Mouse (Mus musculus) hindbrain, embryonic 12.5 days (tissue): ENCODE measurements around the gene Crim1. TPM values are rescaled to one million over a fixed set of nuclear protein-coding genes. Genes with fewer than 3 reads are reported as not detected.
A peak's percentile ranks its signal among the peaks of the same experiment; 100 is the strongest.

Source experiments
- ATAC-seq: fragments of 200-750 bp; cut with Nextera tagmentation; 2 replicates; pipeline ENCODE4 v1.8.0; 2017; ENCODE audit warnings: moderate TSS enrichment; ENCODE audit not compliant: low FRiP score
- H3K27ac ChIP-seq: fragments of 300-500 bp; sonication (generic); 2 replicates; pipeline ENCODE4 v1.5.1; 2016; ENCODE audit warnings: mild to moderate bottlenecking
- H3K27me3 ChIP-seq: fragments of 300-500 bp; sonication (generic); 2 replicates; pipeline ENCODE4 v1.6.1; 2016; ENCODE audit warnings: mild to moderate bottlenecking
- H3K36me3 ChIP-seq: fragments of 300-500 bp; sonication (generic); 2 replicates; pipeline ENCODE4 v1.6.1; 2016; ENCODE audit warnings: mild to moderate bottlenecking
- H3K4me1 ChIP-seq: fragments of 300-500 bp; sonication (generic); 2 replicates; pipeline ENCODE4 v1.6.1; 2016
- H3K4me2 ChIP-seq: fragments of 300-500 bp; sonication (generic); replicated peaks from 2 replicates; pipeline ENCODE4 v1.6.1; 2016; ENCODE audit warnings: mild to moderate bottlenecking
- H3K4me3 ChIP-seq: fragments of 300-500 bp; sonication (generic); 2 replicates; pipeline ENCODE4 v1.5.1; 2016; ENCODE audit warnings: mild to moderate bottlenecking
- H3K9ac ChIP-seq: fragments of 300-500 bp; sonication (generic); 2 replicates; pipeline ENCODE4 v1.6.1; 2016; ENCODE audit warnings: mild to moderate bottlenecking, moderate library complexity
- H3K9me3 ChIP-seq: fragments of 300-500 bp; sonication (generic); replicated peaks from 2 replicates; pipeline ENCODE4 v1.6.1; 2016; ENCODE audit warnings: mild to moderate bottlenecking
- WGBS: fragments of 180-500 bp; shearing (Covaris S2); methylation state at CpG from one replicate; pipeline ENCODE4 v1.1.7; 2016; 5-methylcytosine and 5-hydroxymethylcytosine counted together
- polyA plus RNA-seq: library from polyadenylated mRNA; unstranded; fragments of >200 nt; fragmentation: Nextera tagmentation; extraction: Ambion mirVana; gene quantifications from 2 replicates; pipeline ENCODE4 v1.2.1, GENCODE M21; 2016

Gene Crim1
- polyA plus RNA-seq, 1 experiment from 2014 or later = 11.0 TPM

- Histone ChIP-seq H3K27me3 (no peaks in the 10 kb centered on the region), H3K4me1 (peaks cover 12% of the 10 kb centered on the region; the same call in 1 of the 2 replicates), H3K9me3 (no peaks in the 10 kb centered on the region), H3K27ac (no peak overlapping the region), H3K4me3 (no peak overlapping the region), H3K36me3 (peaks cover 6% of the 10 kb centered on the region; the same call in 1 of the 2 replicates), H3K4me2 (no peak overlapping the region), H3K9ac (no peak overlapping the region)
- ATAC-seq = no peak
- WGBS = 80% methylated on average over 12 of the region's 12 CpGs
Measured at GRCm38 (mm10) chr17:78351676-78352499, 151.8 kb downstream of the Crim1 start.

- Histone ChIP-seq H3K4me1 (peaks cover 12% of the 10 kb centered on the region), H3K36me3 (peaks cover 3% of the 10 kb centered on the region; the same call in 1 of the 2 replicates), H3K4me3 (no peak overlapping the region), H3K9me3 (no peaks in the 10 kb centered on the region), H3K27ac (no peak overlapping the region), H3K27me3 (no peaks in the 10 kb centered on the region), H3K9ac (no peak overlapping the region), H3K4me2 (no peak overlapping the region)
- no peak for ATAC-seq
- WGBS = 85% methylated on average over 3 of the region's 3 CpGs
Measured at GRCm38 (mm10) chr17:78352500-78352855, 152.4 kb downstream of the Crim1 start.

GRCm38 (mm10) chr17:78354411-78354810 is 154.4 kb downstream of the Crim1 start:
- Histone ChIP-seq H3K36me3 (peaks cover 3% of the 10 kb centered on the region; the same call in 1 of the 2 replicates), H3K9ac (no peak overlapping the region), H3K4me2 (no peak overlapping the region), H3K9me3 (no peaks in the 10 kb centered on the region), H3K4me1 (peaks cover 12% of the 10 kb centered on the region), H3K27me3 (no peaks in the 10 kb centered on the region), H3K4me3 (no peak overlapping the region), H3K27ac (peak overlapping the region; percentile 24; the same call in 1 of the 2 replicates)
- 87% methylated on average over 2 of the region's 2 CpGs for WGBS
- no peak for ATAC-seq

- Histone ChIP-seq H3K4me2 (no peak overlapping the region), H3K27me3 (no peaks in the 10 kb centered on the region), H3K4me1 (peaks cover 12% of the 10 kb centered on the region), H3K36me3 (peaks cover 3% of the 10 kb centered on the region; the same call in 1 of the 2 replicates), H3K27ac (peak overlapping the region; percentile 24; the same call in 1 of the 2 replicates), H3K4me3 (no peak overlapping the region), H3K9ac (no peak overlapping the region), H3K9me3 (no peaks in the 10 kb centered on the region)
- WGBS = 78% methylated on average over 12 of the region's 12 CpGs
- peak; percentile 55 for ATAC-seq
Measured at GRCm38 (mm10) chr17:78354871-78355270, 154.8 kb downstream of the Crim1 start.

- Histone ChIP-seq H3K9ac (no peak overlapping the region), H3K4me3 (no peak overlapping the region), H3K27ac (peak overlapping the region; percentile 64), H3K4me2 (no peak overlapping the region), H3K27me3 (no peaks in the 10 kb centered on the region), H3K36me3 (peaks cover 3% of the 10 kb centered on the region; the same call in 1 of the 2 replicates), H3K4me1 (peaks cover 10% of the 10 kb centered on the region), H3K9me3 (no peaks in the 10 kb centered on the region)
- 69% methylated on average over 8 of the region's 8 CpGs for WGBS
- ATAC-seq = peak; percentile 47
Measured at GRCm38 (mm10) chr17:78355611-78356010, 155.6 kb downstream of the Crim1 start.

- H3K4me1 ChIP-seq = peaks cover 10% of the 10 kb centered on the region
- no peak overlapping the region for H3K4me2 ChIP-seq
- no peak overlapping the region for H3K9ac ChIP-seq
- WGBS = 76% methylated on average over 4 of the region's 4 CpGs
- no peak overlapping the region for H3K27ac ChIP-seq
- no peak for ATAC-seq
- H3K4me3 ChIP-seq = no peak overlapping the region
- no peaks in the 10 kb centered on the region for H3K36me3 ChIP-seq
- no peaks in the 10 kb centered on the region for H3K9me3 ChIP-seq
- no peaks in the 10 kb centered on the region for H3K27me3 ChIP-seq
Measured at GRCm38 (mm10) chr17:78357753-78358152, 157.7 kb downstream of the Crim1 start.

- H3K4me2 ChIP-seq = no peak overlapping the region
- H3K27me3 ChIP-seq = no peaks in the 10 kb centered on the region
- H3K9ac ChIP-seq = no peak overlapping the region
- H3K4me3 ChIP-seq = no peak overlapping the region
- no peaks in the 10 kb centered on the region for H3K36me3 ChIP-seq
- H3K27ac ChIP-seq = 0 out of 2 replicates have a peak overlapping the region, but pooled peaks have one; percentile 12
- no peaks in the 10 kb centered on the region for H3K9me3 ChIP-seq
- 68% methylated on average over 7 of the region's 7 CpGs for WGBS
- peak; percentile 24; the same call in 1 of the 2 replicates for ATAC-seq
- peaks cover 10% of the 10 kb centered on the region for H3K4me1 ChIP-seq
Measured at GRCm38 (mm10) chr17:78358251-78358726, 158.2 kb downstream of the Crim1 start.

- Histone ChIP-seq H3K4me1 (no peaks in the 10 kb centered on the region; the same call in 1 of the 2 replicates), H3K9ac (no peak overlapping the region), H3K4me3 (no peak overlapping the region), H3K36me3 (no peaks in the 10 kb centered on the region), H3K27me3 (no peaks in the 10 kb centered on the region), H3K27ac (no peak overlapping the region), H3K9me3 (no peaks in the 10 kb centered on the region), H3K4me2 (no peak overlapping the region)
- no peak for ATAC-seq
- 87% methylated on average over 13 of the region's 13 CpGs for WGBS
Measured at GRCm38 (mm10) chr17:78361939-78362728, 162.1 kb downstream of the Crim1 start.

GRCm38 (mm10) chr17:78364555-78365302 is 164.7 kb downstream of the Crim1 start:
- ATAC-seq = no peak
- Histone ChIP-seq H3K4me3 (no peak overlapping the region), H3K27ac (no peak overlapping the region), H3K4me2 (no peak overlapping the region), H3K4me1 (no peaks in the 10 kb centered on the region), H3K9me3 (no peaks in the 10 kb centered on the region), H3K9ac (no peak overlapping the region), H3K36me3 (peaks cover 22% of the 10 kb centered on the region; the same call in 1 of the 2 replicates), H3K27me3 (no peaks in the 10 kb centered on the region)
- 84% methylated on average over 23 of the region's 23 CpGs for WGBS

- no peak for ATAC-seq
- Histone ChIP-seq H3K27ac (no peak overlapping the region), H3K4me3 (no peak overlapping the region), H3K36me3 (peaks cover 24% of the 10 kb centered on the region; the same call in 1 of the 2 replicates), H3K9me3 (no peaks in the 10 kb centered on the region), H3K27me3 (no peaks in the 10 kb centered on the region), H3K4me2 (no peak overlapping the region), H3K4me1 (no peaks in the 10 kb centered on the region), H3K9ac (no peak overlapping the region)
- 92% methylated on average over 7 of the region's 7 CpGs for WGBS
Measured at GRCm38 (mm10) chr17:78366070-78366469, 166.0 kb downstream of the Crim1 start.

- Histone ChIP-seq H3K27me3 (no peaks in the 10 kb centered on the region), H3K9me3 (no peaks in the 10 kb centered on the region), H3K4me3 (no peak overlapping the region), H3K27ac (no peak overlapping the region), H3K9ac (no peak overlapping the region), H3K4me1 (no peaks in the 10 kb centered on the region), H3K4me2 (no peak overlapping the region), H3K36me3 (peaks cover 33% of the 10 kb centered on the region)
- ATAC-seq = no peak
- whole genome bisulfite sequencing = 89% methylated on average over 8 of the region's 8 CpGs
Measured at GRCm38 (mm10) chr17:78368481-78368880, 168.4 kb downstream of the Crim1 start.
